Mouse (Mus musculus): ENCODE measurements at regions not wholly inside any gene's neighbourhood (a gene's known extent, or its start where the extent isn't known, plus 50 kb on each side); places are given as distances from the start of the nearest gene placed in this dataset.

DNA sequence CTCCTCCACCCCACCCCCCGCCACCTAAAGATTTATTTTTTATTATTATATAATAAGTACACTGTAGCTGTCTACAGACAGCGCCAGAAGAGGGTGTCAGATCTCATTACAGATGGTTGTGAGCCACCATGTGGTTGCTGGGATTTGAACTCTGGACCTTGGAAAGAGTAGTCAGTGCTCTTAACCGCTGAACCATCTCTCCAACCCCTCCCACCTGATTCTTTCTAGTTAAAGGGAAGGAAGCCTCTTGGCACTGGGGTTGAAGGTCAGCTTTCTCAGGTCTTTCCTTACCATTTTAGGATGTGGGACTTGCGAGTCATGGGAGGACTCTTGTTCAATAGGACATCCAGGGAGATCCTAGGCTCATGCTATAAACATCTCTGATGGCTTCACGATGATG, 54.7 kb downstream of the Hes1 start:
- no peak for DNase-seq (ENCODE audit: low read depth, low spot score)

DNA sequence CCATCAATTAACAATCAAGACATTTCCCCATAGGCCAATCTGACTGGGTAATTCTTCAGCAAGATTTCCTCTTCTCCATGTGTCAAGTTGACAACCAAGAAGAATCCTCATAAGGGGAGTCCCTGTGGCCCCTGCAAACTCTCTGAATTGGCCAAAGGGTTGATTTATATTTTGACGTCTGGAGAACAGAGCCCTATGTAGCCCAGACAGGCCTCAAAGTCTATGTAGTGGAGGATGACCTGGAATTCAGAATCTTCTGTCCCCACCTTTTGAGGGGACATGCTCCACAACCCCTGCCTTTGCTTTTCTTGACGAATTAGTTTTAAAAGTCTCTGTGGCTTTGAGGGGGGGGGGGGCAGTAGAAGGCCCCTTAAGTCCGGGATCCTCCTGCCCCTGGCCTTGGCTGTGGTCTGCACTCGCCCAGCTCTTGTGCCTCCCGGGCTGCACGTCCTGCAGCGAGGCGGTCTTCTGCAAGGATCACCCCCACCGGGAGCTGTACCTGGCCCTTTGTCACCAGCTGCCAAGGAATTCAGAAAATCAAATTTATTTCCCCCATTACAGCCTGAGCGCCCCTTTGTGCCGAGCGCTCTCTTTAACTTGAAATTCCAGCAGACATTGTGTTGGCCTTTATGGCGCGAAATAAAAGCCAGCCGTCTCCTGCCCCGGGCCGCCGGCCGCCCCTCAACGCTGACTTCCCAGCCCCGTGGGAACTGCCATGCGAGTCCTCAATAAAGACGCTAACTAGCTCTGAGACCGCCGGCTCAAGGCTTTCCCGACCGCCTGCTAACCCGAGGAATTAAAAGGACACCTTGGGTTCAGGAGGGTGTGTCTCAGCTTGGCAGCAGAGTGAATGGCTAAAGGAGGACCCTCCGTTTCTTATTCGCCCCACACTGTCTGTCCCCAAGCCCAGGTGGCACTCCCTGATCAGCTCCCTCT, 56.4 kb downstream of the Hes1 start:
- DNase-seq (ENCODE audit: low read depth, low spot score): no peak

GRCm38 (mm10) chr16:30121596-30121995, 57.4 kb downstream of the Hes1 start:
- no peak for DNase-seq (ENCODE audit: low read depth, low spot score)

DNA sequence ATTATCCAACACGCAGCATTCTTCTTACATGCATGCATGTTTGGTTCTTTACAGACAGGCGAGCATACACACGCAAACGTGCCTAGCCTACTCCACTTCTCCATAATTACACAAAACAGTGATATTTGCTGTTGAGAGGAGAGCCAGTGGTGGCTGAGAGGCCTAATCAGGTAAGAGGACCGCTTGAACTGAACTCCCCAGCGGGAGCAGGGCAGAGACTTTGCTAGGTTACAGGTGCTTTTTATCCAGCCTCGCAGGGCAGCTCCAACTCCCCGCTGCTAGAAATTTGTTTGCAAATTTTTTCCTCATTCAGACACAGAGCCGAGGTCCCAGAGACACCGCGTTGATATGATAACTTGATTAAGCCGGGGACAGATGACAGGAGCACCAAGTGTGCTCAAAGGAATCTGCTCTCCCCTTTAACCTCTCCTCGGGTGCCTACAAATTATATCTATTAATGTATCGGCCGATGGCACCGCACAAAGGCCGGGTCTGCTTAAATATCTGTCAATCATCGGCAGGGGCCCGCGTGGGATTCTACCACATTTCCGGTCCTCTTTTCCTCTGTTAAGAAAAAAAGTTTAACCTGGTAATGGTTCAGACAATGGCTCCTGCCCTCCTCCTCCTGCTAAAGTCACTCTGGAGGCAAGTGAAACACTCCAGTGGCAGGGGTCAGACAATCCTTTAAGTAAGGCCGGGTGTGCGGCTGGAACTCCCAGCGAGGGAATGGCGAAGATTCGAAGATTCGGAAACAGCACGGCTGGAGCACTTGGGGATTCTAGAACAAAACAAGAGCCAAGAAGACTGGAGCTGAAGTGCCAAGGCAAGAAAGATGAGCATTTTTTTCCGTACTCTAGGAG, 58.3 kb downstream of the Hes1 start:
- no peak for DNase-seq (ENCODE audit: low read depth, low spot score)

DNA sequence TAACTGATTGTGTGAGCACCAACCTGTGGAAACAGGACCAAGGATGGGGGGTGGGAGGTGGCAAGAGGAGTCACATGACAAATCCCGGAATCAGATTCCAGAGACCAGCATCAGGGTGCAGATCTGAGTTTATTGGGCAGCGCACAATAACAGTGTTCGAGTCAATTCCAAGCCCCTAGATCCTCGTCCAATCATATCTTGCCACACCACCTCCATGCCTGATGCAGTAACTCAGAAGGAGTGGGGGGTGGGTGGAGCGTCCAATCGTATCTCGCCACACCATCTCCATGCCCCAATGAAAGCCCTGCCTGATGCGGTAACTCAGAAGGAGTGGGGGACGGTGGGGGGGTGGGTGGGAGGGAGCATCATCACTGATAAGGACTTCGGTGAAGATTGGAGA, 62.8 kb downstream of the Hes1 start:
- no peak for DNase-seq (ENCODE audit: low read depth, low spot score)

DNA sequence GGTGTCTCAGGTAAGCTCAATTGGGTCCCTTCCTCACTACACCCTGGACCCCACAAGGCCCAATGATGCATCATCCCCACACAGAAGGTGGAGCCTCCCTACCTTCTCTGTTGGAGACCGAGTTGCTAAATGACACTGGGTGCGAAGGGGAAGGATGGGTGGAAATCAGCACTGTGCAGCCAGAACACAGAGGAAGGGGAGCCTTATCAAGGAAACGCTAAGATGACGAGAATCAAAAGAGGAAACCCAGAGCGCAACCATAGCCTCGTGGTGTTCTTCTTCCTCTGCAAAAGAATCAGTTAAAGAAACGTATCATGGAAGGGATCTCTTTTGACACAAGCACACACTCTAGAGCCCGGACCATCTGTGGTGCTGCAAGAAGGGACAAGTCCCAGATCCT, 64.6 kb downstream of the Hes1 start:
- DNase-seq (ENCODE audit: low read depth, low spot score): no peak

DNA sequence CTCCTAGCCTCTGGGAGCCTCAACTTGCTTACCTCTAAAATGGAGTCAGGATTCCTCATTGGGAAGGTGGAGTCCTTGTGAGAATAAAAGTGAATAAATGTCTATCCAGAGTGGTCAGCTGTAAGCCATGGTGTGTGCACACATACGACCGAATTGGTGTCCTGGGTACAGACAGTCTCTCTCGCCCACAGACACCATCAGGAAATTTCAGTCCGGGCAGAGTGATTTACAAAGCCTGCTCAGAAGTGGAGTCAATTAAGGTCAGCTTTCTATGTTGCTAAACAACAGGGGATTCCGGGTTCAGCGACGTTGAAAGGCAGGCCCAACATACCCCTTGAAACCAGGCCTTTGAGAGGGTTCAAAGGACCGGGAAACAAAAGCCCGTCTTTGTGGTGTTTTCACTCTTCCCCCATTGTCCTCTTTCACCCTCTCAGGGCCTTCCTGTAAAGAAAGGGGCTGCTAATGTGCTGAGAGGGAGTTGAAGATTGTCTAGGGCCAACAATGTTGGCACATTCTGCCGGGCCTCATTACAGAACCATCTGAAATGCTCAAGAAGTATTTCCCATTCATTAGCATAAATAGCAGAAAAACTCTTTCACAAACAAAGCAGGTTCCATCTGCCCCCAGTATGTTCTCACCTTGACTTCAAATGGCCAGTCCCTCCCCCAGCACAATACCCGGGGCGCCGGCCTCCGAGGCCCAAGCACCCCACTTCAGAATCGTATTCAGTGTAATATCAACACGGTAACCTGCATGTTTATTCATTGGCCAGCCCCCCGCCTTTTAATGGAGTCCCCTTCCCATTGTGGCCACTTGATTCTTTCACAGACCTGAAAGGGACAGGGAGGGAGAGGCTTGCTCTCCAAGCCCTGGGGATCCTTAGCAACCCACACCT, 65.3 kb downstream of the Hes1 start:
- no peak for DNase-seq (ENCODE audit: low read depth, low spot score)

DNA sequence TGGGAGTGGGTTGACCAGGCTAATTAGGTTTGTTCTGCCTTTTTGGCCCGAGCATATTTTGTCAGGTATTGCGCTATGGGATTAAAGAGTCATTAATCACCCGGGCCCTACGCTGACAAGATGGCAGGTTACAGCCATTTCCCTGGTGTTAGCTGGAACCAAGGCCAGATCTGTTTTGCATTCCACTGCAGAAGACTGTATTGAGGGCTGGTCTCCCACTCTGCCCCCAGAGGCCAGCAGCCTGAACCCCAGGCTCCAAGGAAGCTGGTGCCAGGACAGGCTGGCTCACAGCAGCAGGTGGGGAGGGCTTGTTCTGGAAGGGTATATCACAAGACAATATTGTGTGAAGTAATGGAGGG, 65.9 kb downstream of the Hes1 start:
- DNase-seq (ENCODE audit: low read depth, low spot score): no peak

- DNase-seq (ENCODE audit: low read depth, low spot score): no peak
Measured at GRCm38 (mm10) chr16:30132086-30132485, 67.9 kb downstream of the Hes1 start.

GRCm38 (mm10) chr16:30134642-30135165, 70.5 kb downstream of the Hes1 start:
- DNase-seq (ENCODE audit: low read depth, low spot score): no peak

- no peak for DNase-seq (ENCODE audit: low read depth, low spot score)
Measured at GRCm38 (mm10) chr16:30136849-30137248, 72.7 kb downstream of the Hes1 start.

DNA sequence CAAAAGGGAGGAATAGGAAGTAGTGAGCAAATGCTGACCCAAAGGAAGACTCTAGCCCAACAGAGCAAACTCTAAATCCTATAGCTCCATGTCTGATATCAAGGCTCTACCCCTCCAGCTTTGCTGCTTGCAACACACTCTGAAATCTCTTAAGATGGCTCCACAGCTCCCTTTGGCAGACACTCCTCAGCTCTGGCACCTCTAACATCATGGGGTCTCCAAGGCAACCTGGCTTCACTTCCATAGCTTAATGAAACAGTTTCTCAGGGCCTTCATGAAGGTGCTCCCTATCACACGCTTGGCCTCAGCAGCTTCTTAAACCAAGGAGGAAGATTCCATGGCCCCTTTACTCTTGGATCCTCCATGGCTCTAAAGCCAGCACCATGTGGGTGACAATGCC, 73.6 kb downstream of the Hes1 start:
- DNase-seq (ENCODE audit: low read depth, low spot score): no peak

GRCm38 (mm10) chr16:30144818-30145464, 80.8 kb downstream of the Hes1 start:
- DNase-seq (ENCODE audit: low read depth, low spot score): no peak

- DNase-seq (ENCODE audit: low read depth, low spot score): peak; percentile 44
Measured at GRCm38 (mm10) chr16:30145465-30146207, 81.5 kb downstream of the Hes1 start.

DNA sequence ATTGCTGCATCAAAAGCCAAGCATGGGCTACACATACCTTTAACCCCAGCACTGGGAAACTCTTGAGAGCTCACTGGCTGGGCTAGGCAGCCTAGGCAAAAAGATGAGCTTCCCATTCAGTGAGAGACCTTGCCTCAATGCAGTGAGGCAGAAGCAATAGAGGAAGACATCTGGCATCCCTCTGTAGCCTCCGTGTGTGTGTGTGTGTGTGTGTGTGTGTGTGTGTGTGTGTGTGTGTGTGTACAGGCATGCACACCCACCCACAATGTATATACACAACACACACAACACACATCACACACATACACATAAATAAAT, 82.0 kb downstream of the Hes1 start:
- no peak for DNase-seq (ENCODE audit: low read depth, low spot score)

DNA sequence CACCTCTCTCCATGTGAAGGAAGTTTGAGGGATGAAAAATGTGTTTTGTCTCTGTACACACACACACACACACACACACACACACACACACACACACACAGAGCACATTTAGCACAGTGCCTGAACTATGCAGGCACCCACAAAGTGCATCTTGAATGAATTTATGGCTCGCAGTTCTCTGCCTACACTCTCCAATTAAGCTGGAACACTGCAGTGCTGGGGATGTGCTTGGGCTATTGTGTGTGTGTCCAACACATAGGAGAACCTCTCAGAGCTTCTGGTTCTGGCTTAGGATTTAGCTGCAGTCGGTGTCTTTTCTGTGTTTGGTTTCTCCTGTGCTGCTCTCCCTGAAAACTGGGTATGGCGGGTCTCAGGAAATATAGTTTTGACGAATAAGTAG, 83.1 kb downstream of the Hes1 start:
- DNase-seq (ENCODE audit: low read depth, low spot score): no peak

DNA sequence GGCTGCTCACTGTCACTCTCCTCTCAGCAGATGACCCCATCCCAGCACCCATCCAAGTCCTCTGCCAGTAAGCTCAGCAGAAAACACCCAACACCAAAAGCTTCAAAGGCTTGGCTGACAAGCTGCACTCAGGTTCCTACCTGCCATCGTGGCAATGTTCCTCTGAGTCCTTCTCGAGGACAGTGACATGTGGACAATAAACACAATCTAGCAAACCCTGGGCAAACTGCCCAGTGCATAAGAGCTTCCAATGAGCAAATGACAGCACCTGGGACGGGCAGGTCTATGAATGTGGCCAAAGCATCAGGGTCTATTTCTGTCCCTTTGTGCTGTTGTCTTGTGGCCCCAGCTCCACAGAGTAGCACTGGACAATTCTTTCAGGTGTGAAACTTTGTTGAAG, 86.9 kb downstream of the Hes1 start:
- no peak for DNase-seq (ENCODE audit: low read depth, low spot score)

GRCm38 (mm10) chr16:30155070-30155469, 90.9 kb downstream of the Hes1 start:
- DNase-seq (ENCODE audit: low read depth, low spot score): no peak

- no peak for DNase-seq (ENCODE audit: low read depth, low spot score)
Measured at GRCm38 (mm10) chr16:30155486-30156246, 91.5 kb downstream of the Hes1 start.

GRCm38 (mm10) chr16:30158184-30158583, 94.0 kb downstream of the Hes1 start:
- no peak for DNase-seq (ENCODE audit: low read depth, low spot score)

Data from skeletal muscle tissue, adult 2 months (tissue).